Mouse (Mus musculus) kidney, postnatal 0 days (tissue): ENCODE results near the gene Rnasek. TPM values are rescaled to one million over a fixed set of nuclear protein-coding genes. Genes with fewer than 3 reads are reported as not detected.

Experiments used
- ATAC-seq: fragments of 200-750 bp; cut with Nextera tagmentation; replicated peaks from 2 replicates; pipeline ENCODE4 v1.8.0; 2017; ENCODE audit warnings: low read depth, moderate number of reproducible peaks, moderate TSS enrichment, moderate library complexity; ENCODE audit not compliant: low FRiP score
- DNase-seq: peaks from one replicate; pipeline ENCODE4 v3.0.0-alpha.2; 2016; ENCODE audit warnings: low spot score
- H3K27ac ChIP-seq: fragments of 300-500 bp; sonication (generic); 2 replicates; pipeline ENCODE4 v1.5.1; 2014; ENCODE audit warnings: mild to moderate bottlenecking
- H3K27me3 ChIP-seq: fragments of 300-500 bp; sonication (generic); 2 replicates; pipeline ENCODE4 v1.6.1; 2014; ENCODE audit warnings: low read length, mixed read lengths; ENCODE audit not compliant: insufficient read depth
- H3K36me3 ChIP-seq: fragments of 300-500 bp; sonication (generic); 2 replicates; pipeline ENCODE4 v1.6.1; 2014; ENCODE audit warnings: low read length, mixed read lengths; ENCODE audit not compliant: insufficient read depth
- H3K4me1 ChIP-seq: fragments of 300-500 bp; sonication (generic); replicated peaks from 2 replicates; pipeline ENCODE4 v1.6.1; 2014; ENCODE audit warnings: antibody characterized with exemption, low read length, mixed read lengths; ENCODE audit not compliant: insufficient read depth
- H3K4me2 ChIP-seq: fragments of 300-500 bp; sonication (generic); 2 replicates; pipeline ENCODE4 v1.6.1; 2014; ENCODE audit warnings: mild to moderate bottlenecking, low read length, moderate library complexity, mixed read lengths
- H3K4me3 ChIP-seq: fragments of 300-500 bp; sonication (generic); replicated peaks from 2 replicates; pipeline ENCODE4 v1.5.1; 2014; ENCODE audit warnings: low read depth, low read length
- H3K9ac ChIP-seq: fragments of 300-500 bp; sonication (generic); 2 replicates; pipeline ENCODE4 v1.6.1; 2014; ENCODE audit warnings: low read depth, low read length
- H3K9me3 ChIP-seq: fragments of 300-500 bp; sonication (generic); replicated peaks from 2 replicates; pipeline ENCODE4 v1.6.1; 2016; ENCODE audit warnings: low read length, inconsistent platforms, mixed read lengths
- CTCF ChIP-seq: IDR thresholded peaks from 2 replicates; pipeline ENCODE4 v1.5.1; 2016; ENCODE audit warnings: antibody characterized with exemption, low read depth, mild to moderate bottlenecking, moderate library complexity
- WGBS: fragments of 180-500 bp; shearing (Covaris S2); extraction: QIAGEN DNeasy Blood & Tissue Kit; methylation state at CpG from one replicate; pipeline ENCODE4 v1.1.7; 2014; 5-methylcytosine and 5-hydroxymethylcytosine counted together
- polyA plus RNA-seq: library from polyadenylated mRNA; unstranded; fragments of >200 nt; fragmentation: Nextera tagmentation; extraction: Ambion mirVana; gene quantifications from 2 replicates; pipeline ENCODE4 v1.2.1, GENCODE M21; 2015

The Rnasek gene
- polyA plus RNA-seq, 1 experiment from 2014 or later: 455 TPM

- ATAC-seq (peak; percentile 41; the same call in 1 of the 2 replicates), DNase-seq (no peak)
- 2% methylated on average over 46 of the region's 46 CpGs for WGBS
- H3K27ac ChIP-seq: no peak overlapping the region
- peak overlapping the region; percentile 23 for H3K4me3 ChIP-seq
- H3K27me3 ChIP-seq: peaks cover 8% of the 10 kb centered on the region
- no peaks in the 10 kb centered on the region for H3K36me3 ChIP-seq
- peak overlapping the region; percentile 48; the same call in 1 of the 2 replicates for H3K9ac ChIP-seq
- peaks cover 16% of the 10 kb centered on the region for H3K4me1 ChIP-seq
- peak overlapping the region; percentile 50 for H3K4me2 ChIP-seq
- no peak for TF ChIP-seq CTCF
- no peaks in the 10 kb centered on the region for H3K9me3 ChIP-seq
Observed at GRCm38 (mm10) chr11:70214191-70214855, 25.3 kb downstream of the Rnasek start.

DNA sequence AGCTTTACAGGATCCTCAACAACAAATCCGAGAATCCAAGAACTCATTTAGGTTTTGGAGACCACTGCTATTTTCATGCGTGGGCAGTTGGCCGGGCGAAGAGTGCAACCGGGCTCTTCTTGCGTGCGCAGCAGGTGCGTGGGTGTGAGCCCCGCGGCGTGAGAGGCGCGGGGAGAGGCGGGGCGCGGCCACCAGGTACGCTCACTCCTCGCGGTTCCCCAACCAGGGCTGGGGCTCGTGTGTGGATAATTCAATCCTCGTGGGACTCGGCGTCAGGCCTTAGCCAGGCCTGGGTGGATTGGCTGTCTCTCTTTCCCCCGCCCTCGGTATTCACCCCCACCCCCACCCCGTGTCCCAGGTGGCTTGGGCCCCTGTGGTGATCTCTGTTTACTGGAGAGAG is 25.9 kb downstream of the Rnasek start:
- WGBS: 6% methylated on average over 26 of the region's 26 CpGs
- no peak for TF ChIP-seq CTCF
- peak overlapping the region; percentile 48; the same call in 1 of the 2 replicates for H3K9ac ChIP-seq
- H3K9me3 ChIP-seq: no peaks in the 10 kb centered on the region
- DNase-seq (no peak), ATAC-seq (0 out of 2 replicates have a peak, but pooled peaks have one; percentile 15)
- H3K4me1 ChIP-seq: peaks cover 16% of the 10 kb centered on the region
- H3K4me2 ChIP-seq: peak overlapping the region; percentile 50
- peaks cover 8% of the 10 kb centered on the region for H3K27me3 ChIP-seq
- no peaks in the 10 kb centered on the region for H3K36me3 ChIP-seq
- peak overlapping the region; percentile 23 for H3K4me3 ChIP-seq
- no peak overlapping the region for H3K27ac ChIP-seq

- Histone ChIP-seq H3K9ac (no peak overlapping the region), H3K27me3 (peaks cover 8% of the 10 kb centered on the region), H3K27ac (no peak overlapping the region), H3K9me3 (no peaks in the 10 kb centered on the region), H3K36me3 (no peaks in the 10 kb centered on the region), H3K4me1 (peaks cover 16% of the 10 kb centered on the region), H3K4me2 (no peak overlapping the region), H3K4me3 (no peak overlapping the region)
- WGBS: 7% methylated on average over 9 of the region's 9 CpGs
- ATAC-seq (no peak), DNase-seq (peak; percentile 92)
- TF ChIP-seq CTCF: peak; percentile 89
Observed at GRCm38 (mm10) chr11:70212896-70213295, 26.7 kb downstream of the Rnasek start.

DNA sequence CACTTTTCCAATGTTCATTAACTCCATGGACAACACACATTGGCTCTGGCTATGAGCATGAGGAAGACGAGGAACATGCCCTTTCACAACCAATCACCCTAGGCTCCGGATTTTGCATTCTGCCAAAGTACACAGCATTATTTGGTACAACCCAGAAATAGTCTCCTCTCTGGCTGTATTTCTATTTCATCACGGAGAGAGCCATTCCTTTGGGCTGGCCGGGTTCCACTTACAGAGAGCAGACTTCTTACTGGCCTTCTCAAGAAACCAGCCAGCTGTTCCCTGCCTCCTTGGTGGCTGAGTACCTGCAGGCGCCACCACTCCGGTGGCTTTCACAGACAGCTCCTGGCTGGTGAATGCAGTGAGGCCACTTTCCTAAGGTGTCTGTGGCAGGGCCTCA is 27.2 kb downstream of the Rnasek start, which contains the start of gene Slc16a11:
Slc16a11 (plus strand) TSS at position 330 of the 400 bp plus-strand sequence.
- H3K9me3 ChIP-seq: no peaks in the 10 kb centered on the region
- no peak within 1 kb of the TSS for H3K9ac ChIP-seq
- no peak for ATAC-seq
- H3K36me3 ChIP-seq: no peaks in the 10 kb centered on the region
- 51% methylated on average over 6 of the region's 6 CpGs for WGBS
- TF ChIP-seq CTCF: no peak
- H3K27me3 ChIP-seq: peaks cover 8% of the 10 kb centered on the region
- peak within 1 kb of the TSS; percentile 50 for H3K4me2 ChIP-seq
- H3K27ac ChIP-seq: no peak within 1 kb of the TSS
- no peak for DNase-seq
- peaks cover 16% of the 10 kb centered on the region for H3K4me1 ChIP-seq
- H3K4me3 ChIP-seq: 0 out of 2 replicates have a peak within 1 kb of the TSS, but pooled peaks have one; percentile 23

- no peak overlapping the region for H3K27ac ChIP-seq
- H3K9ac ChIP-seq: no peak overlapping the region
- no peak for TF ChIP-seq CTCF
- no peaks in the 10 kb centered on the region for H3K9me3 ChIP-seq
- H3K4me3 ChIP-seq: no peak overlapping the region
- no peaks in the 10 kb centered on the region for H3K36me3 ChIP-seq
- DNase-seq: no peak
- peaks cover 8% of the 10 kb centered on the region for H3K27me3 ChIP-seq
- WGBS: 66% methylated on average over 6 of the region's 6 CpGs
- H3K4me1 ChIP-seq: peaks cover 16% of the 10 kb centered on the region
- no peak overlapping the region for H3K4me2 ChIP-seq
- no peak for ATAC-seq
Observed at GRCm38 (mm10) chr11:70211972-70212371, 27.7 kb downstream of the Rnasek start.

DNA sequence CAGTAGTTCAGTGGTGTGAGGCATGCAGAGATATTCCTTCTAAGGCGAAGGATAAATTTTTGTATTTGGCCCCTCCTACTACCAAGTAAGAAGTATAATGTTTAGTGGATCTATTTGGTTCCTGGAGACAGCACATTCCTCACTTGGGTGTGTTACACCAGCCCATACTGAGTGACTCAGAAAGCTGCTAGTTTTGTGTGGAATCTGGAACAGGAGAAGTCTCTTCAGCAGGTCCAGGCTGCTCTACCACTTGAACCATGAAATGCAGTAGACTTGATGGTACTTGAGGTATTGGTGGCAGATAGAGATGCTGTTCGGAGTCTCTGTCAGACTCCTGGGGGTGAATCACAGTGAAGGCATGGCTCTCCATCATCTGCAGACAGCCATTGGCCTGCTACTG is 29.0 kb downstream of the Rnasek start:
- Histone ChIP-seq H3K4me1 (peaks cover 16% of the 10 kb centered on the region), H3K9ac (no peak overlapping the region), H3K9me3 (no peaks in the 10 kb centered on the region), H3K4me2 (no peak overlapping the region), H3K36me3 (no peaks in the 10 kb centered on the region), H3K27ac (no peak overlapping the region), H3K27me3 (peaks cover 6% of the 10 kb centered on the region), H3K4me3 (no peak overlapping the region)
- ATAC-seq: no peak
- 89% methylated on average over 2 of the region's 2 CpGs for WGBS
- DNase-seq: no peak
- TF ChIP-seq CTCF: no peak
